In genomic region chr6:134927595-134928095, GRCm38 (mm10) we compare ENCODE assay signal across 7 mouse cellular contexts. TPM values are rescaled to one million over a fixed set of nuclear protein-coding genes. Genes with fewer than 3 reads are reported as not detected.
DNase-seq lines count a peak whose midpoint lies in the region; ATAC-seq lines count a peak whose summit lies in the region.

No protein-coding gene starts in this region.

- WGBS in lung, embryonic 15.5 days, result 4% methylated on average over 13 of the region's 13 CpGs
- under 1% methylated on average over 13 of the region's 13 CpGs for WGBS in embryonic facial prominence, embryonic 14.5 days
- WGBS in intestine, embryonic 16.5 days, result 3% methylated on average over 13 of the region's 13 CpGs
- WGBS in midbrain, embryonic 16.5 days, result 2% methylated on average over 13 of the region's 13 CpGs

- peak overlapping the region; percentile 65 for H3K4me2 ChIP-seq in lung, embryonic 15.5 days
- peak overlapping the region; percentile 94 for H3K4me2 ChIP-seq in embryonic facial prominence, embryonic 14.5 days (ENCODE audit: low read depth, low read length)
- peak overlapping the region; percentile 97 for H3K4me2 ChIP-seq in intestine, embryonic 16.5 days (ENCODE audit: low read depth, low read length)
- H3K4me2 ChIP-seq in midbrain, embryonic 16.5 days (ENCODE audit: low read length), result peak overlapping the region; percentile 76

- no peaks in the 10 kb centered on the region for H3K36me3 ChIP-seq in lung, embryonic 15.5 days
- peaks cover 5% of the 10 kb centered on the region; the same call in 1 of the 2 replicates for H3K36me3 ChIP-seq in embryonic facial prominence, embryonic 14.5 days (ENCODE audit: control insufficient read depth, insufficient read depth, low read length)
- H3K36me3 ChIP-seq in intestine, embryonic 16.5 days (ENCODE audit: control insufficient read depth, insufficient read depth, low read length), result no peaks in the 10 kb centered on the region
- H3K36me3 ChIP-seq in midbrain, embryonic 16.5 days (ENCODE audit: control insufficient read depth, insufficient read depth, low read length), result no peaks in the 10 kb centered on the region

- peak overlapping the region; percentile 72 for H3K9ac ChIP-seq in lung, embryonic 15.5 days
- H3K9ac ChIP-seq in embryonic facial prominence, embryonic 14.5 days (ENCODE audit: low read depth, low read length), result peak overlapping the region; percentile 87
- peak overlapping the region; percentile 89 for H3K9ac ChIP-seq in intestine, embryonic 16.5 days (ENCODE audit: low read depth, low read length)
- peak overlapping the region; percentile 59 for H3K9ac ChIP-seq in midbrain, embryonic 16.5 days (ENCODE audit: low read depth, low read length)

- no peaks in the 10 kb centered on the region for H3K9me3 ChIP-seq in lung, embryonic 15.5 days
- H3K9me3 ChIP-seq in embryonic facial prominence, embryonic 14.5 days (ENCODE audit: control insufficient read depth, low read length), result no peaks in the 10 kb centered on the region
- H3K9me3 ChIP-seq in intestine, embryonic 16.5 days (ENCODE audit: control insufficient read depth, low read length), result no peaks in the 10 kb centered on the region
- no peaks in the 10 kb centered on the region for H3K9me3 ChIP-seq in midbrain, embryonic 16.5 days (replicated peaks; ENCODE audit: control insufficient read depth, low read length, poor library complexity, severe bottlenecking)

- peaks cover 46% of the 10 kb centered on the region for H3K4me1 ChIP-seq in lung, embryonic 15.5 days
- peaks cover 16% of the 10 kb centered on the region for H3K4me1 ChIP-seq in embryonic facial prominence, embryonic 14.5 days (ENCODE audit: control insufficient read depth, insufficient read depth, low read length)
- peaks cover 17% of the 10 kb centered on the region for H3K4me1 ChIP-seq in intestine, embryonic 16.5 days (ENCODE audit: control insufficient read depth, insufficient read depth, low read length)
- H3K4me1 ChIP-seq in midbrain, embryonic 16.5 days (ENCODE audit: control insufficient read depth, insufficient read depth, low read length), result peaks cover 19% of the 10 kb centered on the region

- no peak for DNase-seq in lung, postnatal 4 days
- DNase-seq in embryonic facial prominence, embryonic 14.5 days (ENCODE audit: low spot score), result no peak
- no peak for DNase-seq in layer of hippocampus, adult 18-20 months (ENCODE audit: low spot score in 2 of 2)
- DNase-seq in thymus, postnatal 14 days, result no peak

- peak; percentile 13 for ATAC-seq in lung, embryonic 15.5 days (ENCODE audit: borderline replicate concordance, extremely low read depth, low FRiP score, low TSS enrichment)
- no peak for ATAC-seq in embryonic facial prominence, embryonic 14.5 days (ENCODE audit: low read depth)
- ATAC-seq in intestine, embryonic 16.5 days, result peak; percentile 3; the same call in 1 of the 2 replicates
- peak; percentile 41 for ATAC-seq in midbrain, embryonic 16.5 days

- H3K27me3 ChIP-seq in lung, embryonic 15.5 days, result no peaks in the 10 kb centered on the region
- H3K27me3 ChIP-seq in embryonic facial prominence, embryonic 14.5 days (replicated peaks; ENCODE audit: control insufficient read depth, insufficient read depth, low read length), result no peaks in the 10 kb centered on the region
- H3K27me3 ChIP-seq in intestine, embryonic 16.5 days (replicated peaks; ENCODE audit: control insufficient read depth, insufficient read depth, low read length), result no peaks in the 10 kb centered on the region
- no peaks in the 10 kb centered on the region for H3K27me3 ChIP-seq in midbrain, embryonic 16.5 days (ENCODE audit: control insufficient read depth, insufficient read depth, low read depth, low read length)

- peak overlapping the region; percentile 50 for H3K4me3 ChIP-seq in lung, embryonic 15.5 days
- peak overlapping the region; percentile 61 for H3K4me3 ChIP-seq in embryonic facial prominence, embryonic 14.5 days (ENCODE audit: low read depth, low read length)
- peak overlapping the region; percentile 64 for H3K4me3 ChIP-seq in intestine, embryonic 16.5 days (ENCODE audit: low read length)
- peak overlapping the region; percentile 49 for H3K4me3 ChIP-seq in midbrain, embryonic 16.5 days (ENCODE audit: low read depth, low read length)

- peak overlapping the region; percentile 99 for H3K27ac ChIP-seq in lung, embryonic 15.5 days
- peak overlapping the region; percentile 99 for H3K27ac ChIP-seq in embryonic facial prominence, embryonic 14.5 days (replicated peaks; ENCODE audit: low read depth, low read length)
- H3K27ac ChIP-seq in intestine, embryonic 16.5 days (ENCODE audit: low read length), result peak overlapping the region; percentile 100
- H3K27ac ChIP-seq in midbrain, embryonic 16.5 days (ENCODE audit: low read length), result peak overlapping the region; percentile 71

RNA-seq across cellular contexts. Expression of gene Cdkn1b, which starts 7.4 kb away (rescaled TPM):
- 18.4 and 19.3 TPM in 2 replicates for polyA plus RNA-seq in lung, embryonic 15.5 days (2015; fragmentation: Nextera tagmentation; extraction: Ambion mirVana)
- polyA plus RNA-seq in embryonic facial prominence, embryonic 14.5 days (2014; fragmentation: Nextera tagmentation; extraction: Ambion mirVana), result 17.3 and 17.6 TPM in 2 replicates
- polyA plus RNA-seq in intestine, embryonic 16.5 days (2015; fragmentation: Nextera tagmentation; extraction: Ambion mirVana), result 10.6 and 12.4 TPM in 2 replicates
- polyA plus RNA-seq in midbrain, embryonic 16.5 days (2015; fragmentation: Nextera tagmentation; extraction: Ambion mirVana), result 20.7 and 22.6 TPM in 2 replicates
- total RNA-seq in layer of hippocampus, adult 18-20 months (2021), result 10 to 100 TPM; 46.0 to 48.2 TPM

RNA-seq across cellular contexts. Expression of gene Gpr19, which starts 29.3 kb away (rescaled TPM):
- polyA plus RNA-seq in lung, embryonic 15.5 days (2015; fragmentation: Nextera tagmentation; extraction: Ambion mirVana), result 9.6 and 10.7 TPM in 2 replicates
- 8.0 and 8.8 TPM in 2 replicates for polyA plus RNA-seq in embryonic facial prominence, embryonic 14.5 days (2014; fragmentation: Nextera tagmentation; extraction: Ambion mirVana)
- polyA plus RNA-seq in intestine, embryonic 16.5 days (2015; fragmentation: Nextera tagmentation; extraction: Ambion mirVana), result 8.1 and 9.5 TPM in 2 replicates
- polyA plus RNA-seq in midbrain, embryonic 16.5 days (2015; fragmentation: Nextera tagmentation; extraction: Ambion mirVana), result 44.7 and 46.8 TPM in 2 replicates
- total RNA-seq in layer of hippocampus, adult 18-20 months (2021), result 10 to 100 TPM; 26.2 to 28.1 TPM

RNA-seq across cellular contexts. Expression of gene Apold1, which starts 53.9 kb away (rescaled TPM):
- 1.5 and 1.7 TPM in 2 replicates for polyA plus RNA-seq in lung, embryonic 15.5 days (2015; fragmentation: Nextera tagmentation; extraction: Ambion mirVana)
- 5.4 and 5.5 TPM in 2 replicates for polyA plus RNA-seq in embryonic facial prominence, embryonic 14.5 days (2014; fragmentation: Nextera tagmentation; extraction: Ambion mirVana)
- polyA plus RNA-seq in intestine, embryonic 16.5 days (2015; fragmentation: Nextera tagmentation; extraction: Ambion mirVana), result 2.8 and 3.5 TPM in 2 replicates
- 4.2 and 5.5 TPM in 2 replicates for polyA plus RNA-seq in midbrain, embryonic 16.5 days (2015; fragmentation: Nextera tagmentation; extraction: Ambion mirVana)
- total RNA-seq in layer of hippocampus, adult 18-20 months (2021), result 1 to 10 TPM; 3.4 to 3.7 TPM
